Mouse (Mus musculus) natural killer cell, adult 2 months (primary cell): ENCODE measurements at regions not wholly inside any gene's neighbourhood (a gene's known extent, or its start where the extent isn't known, plus 50 kb on each side); places are given as distances from the start of the nearest gene placed in this dataset.

ENCODE experiments used
- DNase-seq, 2 experiments: peaks; one replicate each; pipeline ENCODE4 v3.0.0; 2022; ENCODE audit warnings: low spot score in 2 of 2

- DNase-seq: no peak
Observed at GRCm38 (mm10) chr2:169237321-169237720, 281.9 kb upstream of the Zfp64 start.

- DNase-seq: no peak
Observed at GRCm38 (mm10) chr2:169234368-169235070, 279.1 kb upstream of the Zfp64 start.

- no peak for DNase-seq
Observed at GRCm38 (mm10) chr2:169233151-169234123, 278.1 kb upstream of the Zfp64 start.

GRCm38 (mm10) chr2:169222264-169222663 lies 266.9 kb upstream of the Zfp64 start:
- DNase-seq: no peak

GRCm38 (mm10) chr2:169221141-169221540 lies 265.8 kb upstream of the Zfp64 start:
- DNase-seq: no peak

- no peak for DNase-seq
Observed at GRCm38 (mm10) chr2:169215546-169216043, 260.2 kb upstream of the Zfp64 start.

- DNase-seq: no peak
Observed at GRCm38 (mm10) chr2:169214396-169214795, 259.0 kb upstream of the Zfp64 start.

- DNase-seq: no peak
Observed at GRCm38 (mm10) chr2:169213314-169213713, 257.9 kb upstream of the Zfp64 start.

GRCm38 (mm10) chr2:169212676-169213257 lies 257.4 kb upstream of the Zfp64 start:
- DNase-seq: no peak

GRCm38 (mm10) chr2:169204254-169204752 lies 248.9 kb upstream of the Zfp64 start:
- no peak for DNase-seq

- no peak for DNase-seq
Observed at GRCm38 (mm10) chr2:169191974-169192373, 236.6 kb upstream of the Zfp64 start.

GRCm38 (mm10) chr2:169191465-169191864 lies 236.1 kb upstream of the Zfp64 start:
- DNase-seq: no peak

GRCm38 (mm10) chr2:169177565-169177964 lies 222.2 kb upstream of the Zfp64 start:
- no peak for DNase-seq

GRCm38 (mm10) chr2:169168795-169169194 lies 213.4 kb upstream of the Zfp64 start:
- no peak for DNase-seq

GRCm38 (mm10) chr2:169168376-169168775 lies 213.0 kb upstream of the Zfp64 start:
- DNase-seq: no peak

- no peak for DNase-seq
Observed at GRCm38 (mm10) chr2:169161651-169162050, 206.3 kb upstream of the Zfp64 start.

GRCm38 (mm10) chr2:169158760-169159159 lies 203.4 kb upstream of the Zfp64 start:
- DNase-seq: no peak

- no peak for DNase-seq
Observed at GRCm38 (mm10) chr2:169158005-169158673, 202.8 kb upstream of the Zfp64 start.

GRCm38 (mm10) chr2:169156908-169157307 lies 201.5 kb upstream of the Zfp64 start:
- no peak for DNase-seq

GRCm38 (mm10) chr2:169154881-169155280 lies 199.5 kb upstream of the Zfp64 start:
- DNase-seq: no peak

GRCm38 (mm10) chr2:169147655-169148054 lies 192.3 kb upstream of the Zfp64 start:
- no peak for DNase-seq
